Mouse (Mus musculus) CH12.LX (cell line): Measurements from ENCODE around the gene Ntsr1. TPM values are rescaled to one million over a fixed set of nuclear protein-coding genes. Genes with fewer than 3 reads are reported as not detected.
A peak's percentile ranks its signal among the peaks of the same experiment; 100 is the strongest.

ENCODE experiments used
- DNase-seq: peaks from one replicate; pipeline ENCODE4 v3.0.0-alpha.2; 2013; ENCODE audit errors: extremely low read depth
- H3K27ac ChIP-seq: 2 replicates; pipeline ENCODE4 v1.5.1; 2012; ENCODE audit warnings: low read depth, mild to moderate bottlenecking, control low read depth, moderate library complexity; ENCODE audit not compliant: insufficient read depth
- H3K27me3 ChIP-seq: replicated peaks from 2 replicates; pipeline ENCODE3; 2012; ENCODE audit warnings: inconsistent platforms
- H3K36me3 ChIP-seq, 2 experiments: replicated peaks in 1 of 2; 2 replicates each; pipeline versions ENCODE3 to v1.6.1; 2012; ENCODE audit warnings: inconsistent platforms in 1 of 2, low read length in 1 of 2, mild to moderate bottlenecking in 1 of 2, mixed read lengths in 1 of 2, moderate library complexity in 1 of 2; ENCODE audit not compliant: control insufficient read depth in 1 of 2, insufficient read depth in 1 of 2
- H3K4me1 ChIP-seq, 2 experiments: 2 replicates each; pipeline ENCODE4 v1.6.1; 2012; ENCODE audit warnings: inconsistent platforms in 1 of 2, moderate library complexity in 1 of 2; ENCODE audit not compliant: insufficient read depth in 2 of 2, control insufficient read depth in 1 of 2
- H3K4me2 ChIP-seq: 2 replicates; pipeline ENCODE4 v1.6.1; 2012; ENCODE audit warnings: low read depth, mild to moderate bottlenecking, control low read depth; ENCODE audit not compliant: poor library complexity, insufficient read depth, severe bottlenecking
- H3K4me3 ChIP-seq, 3 experiments: fragments of 150-350 bp in 1 of 3; sonication (generic) in 1 of 3; replicated peaks in 1 of 3; 2 replicates each; pipeline versions ENCODE3 to v1.5.1; 2011 to 2012; ENCODE audit warnings: low read depth in 2 of 3, low read length in 2 of 3, mild to moderate bottlenecking in 2 of 3, moderate library complexity in 2 of 3, control low read depth in 1 of 3, improper control_type of control experiment in 1 of 3, inconsistent platforms in 1 of 3, mixed read lengths in 1 of 3; ENCODE audit not compliant: poor library complexity in 1 of 3
- H3K79me2 ChIP-seq: replicated peaks from 2 replicates; pipeline ENCODE4 v1.6.1; 2012; ENCODE audit warnings: mild to moderate bottlenecking, moderate library complexity; ENCODE audit not compliant: control insufficient read depth, poor library complexity, insufficient read depth, severe bottlenecking; ENCODE audit errors: extremely low read depth
- H3K9ac ChIP-seq: 2 replicates; pipeline ENCODE4 v1.6.1; 2012; ENCODE audit warnings: low read depth, mild to moderate bottlenecking, control low read depth, moderate library complexity; ENCODE audit not compliant: insufficient read depth
- H3K9me3 ChIP-seq: replicated peaks from 2 replicates; pipeline ENCODE3; 2012; ENCODE audit warnings: low read length, inconsistent platforms, mixed read lengths
- BHLHE40 ChIP-seq: IDR thresholded peaks from 2 replicates; pipeline ENCODE4 v1.6.1; 2011; ENCODE audit warnings: mild to moderate bottlenecking, low read depth, low read length, improper control_type of control experiment
- CHD2 ChIP-seq: IDR thresholded peaks from 2 replicates; pipeline ENCODE4 v1.6.1; 2011; ENCODE audit warnings: low read length, improper control_type of control experiment
- ELF1 ChIP-seq: IDR thresholded peaks from 2 replicates; pipeline ENCODE4 v1.6.1; 2014; ENCODE audit warnings: low read depth, mild to moderate bottlenecking, inconsistent platforms, low read length, improper control_type of control experiment
- ETS1 ChIP-seq: conservative IDR thresholded peaks from 2 replicates; pipeline ENCODE4 v1.6.1; 2012; ENCODE audit warnings: low read depth, mild to moderate bottlenecking, inconsistent platforms, low read length, improper control_type of control experiment, moderate library complexity
- IRF4 ChIP-seq: IDR thresholded peaks from 2 replicates; pipeline ENCODE4 v1.6.1; 2014; ENCODE audit warnings: low read depth, mild to moderate bottlenecking, inconsistent platforms, low read length, improper control_type of control experiment
- JUND ChIP-seq: conservative IDR thresholded peaks from 2 replicates; pipeline ENCODE4 v1.6.1; 2011; ENCODE audit warnings: low read depth, low read length, improper control_type of control experiment
- KAT2A ChIP-seq: IDR thresholded peaks from 2 replicates; pipeline ENCODE4 v1.6.1; 2012; ENCODE audit warnings: low read length, improper control_type of control experiment, inconsistent platforms; ENCODE audit not compliant: insufficient replicate concordance
- MAX ChIP-seq: IDR thresholded peaks from 2 replicates; pipeline ENCODE4 v1.6.1; 2011; ENCODE audit warnings: low read length, improper control_type of control experiment
- MXI1 ChIP-seq: IDR thresholded peaks from 2 replicates; pipeline ENCODE4 v1.6.1; 2011; ENCODE audit warnings: mild to moderate bottlenecking, low read depth, low read length, improper control_type of control experiment
- MYC ChIP-seq: IDR thresholded peaks from 2 replicates; pipeline ENCODE4 v1.6.1; 2011; ENCODE audit warnings: low read depth, mild to moderate bottlenecking, improper control_type of control experiment, low read length
- NELFE ChIP-seq: IDR thresholded peaks from 2 replicates; pipeline ENCODE4 v1.6.1; 2011; ENCODE audit warnings: low read depth, low read length, improper control_type of control experiment
- NRF1 ChIP-seq: IDR thresholded peaks from 2 replicates; pipeline ENCODE4 v1.6.1; 2014; ENCODE audit warnings: low read depth, mild to moderate bottlenecking, inconsistent platforms, low read length, improper control_type of control experiment, moderate library complexity
- POLR2A ChIP-seq: IDR thresholded peaks from 2 replicates; pipeline ENCODE4 v1.6.1; 2011; ENCODE audit warnings: low read depth, mild to moderate bottlenecking, improper control_type of control experiment, low read length
- RCOR1 ChIP-seq: conservative IDR thresholded peaks from 2 replicates; pipeline ENCODE4 v1.6.1; 2012; ENCODE audit warnings: low read depth, mild to moderate bottlenecking, inconsistent platforms, low read length, improper control_type of control experiment
- TBP ChIP-seq: conservative IDR thresholded peaks from 2 replicates; pipeline ENCODE4 v1.6.1; 2011; ENCODE audit warnings: low read depth, low read length, improper control_type of control experiment
- TCF12 ChIP-seq: IDR thresholded peaks from 2 replicates; pipeline ENCODE4 v1.6.1; 2014; ENCODE audit warnings: low read depth, mild to moderate bottlenecking, inconsistent platforms, low read length, improper control_type of control experiment
- UBTF ChIP-seq: IDR thresholded peaks from 2 replicates; pipeline ENCODE4 v1.6.1; 2012; ENCODE audit warnings: low read depth, mild to moderate bottlenecking, inconsistent platforms, low read length, improper control_type of control experiment, moderate library complexity
- USF1 ChIP-seq: IDR thresholded peaks from 2 replicates; pipeline ENCODE4 v1.6.1; 2014; ENCODE audit warnings: low read depth, mild to moderate bottlenecking, inconsistent platforms, low read length, improper control_type of control experiment
- ZKSCAN1 ChIP-seq: IDR thresholded peaks from 2 replicates; pipeline ENCODE4 v1.6.1; 2012; ENCODE audit warnings: low read depth, inconsistent platforms, low read length, improper control_type of control experiment, borderline replicate concordance
- ZMIZ1 ChIP-seq: IDR thresholded peaks from 2 replicates; pipeline ENCODE4 v1.6.1; 2012; ENCODE audit warnings: low read depth, mild to moderate bottlenecking, inconsistent platforms, low read length, improper control_type of control experiment
- ZNF384 ChIP-seq: IDR thresholded peaks from 2 replicates; pipeline ENCODE4 v1.6.1; 2012; ENCODE audit warnings: low read depth, low read length, improper control_type of control experiment, inconsistent platforms
- dilution Hi-C: fragments of 300-500 bp; cut with MboI; formaldehyde crosslinking; loops from 2 replicates; pipeline ENCODE4 v1.14.3; 2020; ENCODE audit warnings: low sequenced_read_pairs; ENCODE audit not compliant: extremely low pct_unique_long_range_greater_than_20kb, extremely low pct_ligation_motif_present
- in situ Hi-C: fragments of 300-500 bp; cut with MboI; formaldehyde crosslinking; loops from 3 replicates; pipeline ENCODE4 v1.14.3; 2019; ENCODE audit warnings: low sequenced_read_pairs, low pct_ligation_motif_present, low pct_unique_long_range_greater_than_20kb, mixed read lengths
- polyA plus RNA-seq: library from polyadenylated mRNA; unstranded; fragments of >175 nt; gene quantifications from 2 replicates; pipeline ENCODE4 v1.2.1, GENCODE M21; 2012; ENCODE audit warnings: low read depth; ENCODE audit not compliant: insufficient read length
- total RNA-seq, 2 experiments: library from RNA; depleted of rRNA; stranded (reverse); fragments of 300-350 nt in 1 of 2; fragments of >200 nt in 1 of 2; gene quantifications; 2 replicates each; pipeline ENCODE4 v1.2.3; 2012 to 2014

Gene Ntsr1
- total RNA-seq (2012; rRNA removed): not detected in 2 replicates
- not detected in 2 replicates for total RNA-seq (2014; rRNA removed)
- polyA plus RNA-seq: not detected in 2 replicates

- Histone ChIP-seq H3K4me2 (no peak within 1 kb of the TSS), H3K36me3 (no peaks in the 10 kb centered on the region)
Measured at GRCm38 (mm10) chr2:180499741-180500140, at the start of gene Ntsr1. Ntsr1 (plus strand) TSS chr2:180499976.

GRCm38 (mm10) chr2:180450529-180450928 lies 49.2 kb upstream of the Ntsr1 start:
- Histone ChIP-seq H3K4me3 (no peak overlapping the region), H3K27me3 (peaks cover 1% of the 10 kb centered on the region), H3K9me3 (peaks cover 10% of the 10 kb centered on the region), H3K4me1 (peaks cover 16 to 88% of the 10 kb centered on the region in 2 experiments), H3K79me2 (no peaks in the 10 kb centered on the region), H3K4me2 (no peak overlapping the region), H3K27ac (no peak overlapping the region), H3K9ac (no peak overlapping the region), H3K36me3 (peaks cover 0 to 9% of the 10 kb centered on the region in 2 experiments)
- DNase-seq: no peak
- dilution Hi-C loops: no loop called here
- in situ Hi-C loops: loop anchor here (25.0 kb wide), 1 partner anchor 312 kb away; no protein-coding TSS in a partner anchor
- TF ChIP-seq NELFE: no peak

More at GRCm38 (mm10) chr2:180499741-180500140, at the start of gene Ntsr1:
- dilution Hi-C loops (no loop called here), in situ Hi-C loops (no loop called here)
- H3K4me3 ChIP-seq: no peak within 1 kb of the TSS
- H3K9ac ChIP-seq: no peak within 1 kb of the TSS
- H3K27me3 ChIP-seq: peaks cover 33% of the 10 kb centered on the region
- no peaks in the 10 kb centered on the region for H3K79me2 ChIP-seq
- no peak for DNase-seq
- TF ChIP-seq JUND (no peak), ZKSCAN1 (no peak)
- H3K4me1 ChIP-seq: peaks cover 6 to 7% of the 10 kb centered on the region in 2 experiments; a peak in 3 of 4 replicates
- H3K9me3 ChIP-seq: no peaks in the 10 kb centered on the region
- H3K27ac ChIP-seq: no peak within 1 kb of the TSS

GRCm38 (mm10) chr2:180455723-180456698 lies 43.8 kb upstream of the Ntsr1 start, which contains the start of gene Slco4a1:
Slco4a1 (plus strand) TSS chr2:180456245.
- in situ Hi-C loops: loop anchor here (25.0 kb wide), 1 partner anchor 306 kb away; no protein-coding TSS in a partner anchor
- H3K9ac ChIP-seq: peak within 1 kb of the TSS; percentile 40
- no peaks in the 10 kb centered on the region for H3K79me2 ChIP-seq
- H3K27ac ChIP-seq: peak within 1 kb of the TSS; percentile 36
- H3K4me2 ChIP-seq: peak within 1 kb of the TSS; percentile 85
- H3K9me3 ChIP-seq: peaks cover 9% of the 10 kb centered on the region
- H3K4me1 ChIP-seq: peaks cover 8 to 47% of the 10 kb centered on the region in 2 experiments
- peak within 1 kb of the TSS; percentile 60 to 82 (median 71) for H3K4me3 ChIP-seq
- dilution Hi-C loops: no loop called here
- peak; percentile 89 for DNase-seq
- peaks cover 1% of the 10 kb centered on the region for H3K27me3 ChIP-seq
- H3K36me3 ChIP-seq: peaks cover 0 to 20% of the 10 kb centered on the region in 2 experiments
- peak; percentile 77 for TF ChIP-seq NELFE
- peak; percentile 7; the same call in 1 of the 2 replicates for TF ChIP-seq IRF4
- TF ChIP-seq TBP: 0 out of 2 replicates have a peak, but pooled peaks have one; percentile 36
- TF ChIP-seq USF1: no peak
- peak; percentile 60; the same call in 1 of the 2 replicates for TF ChIP-seq UBTF
- peak; percentile 90 for TF ChIP-seq POLR2A
- TF ChIP-seq ETS1: peak; percentile 48; the same call in 1 of the 2 replicates
- TF ChIP-seq NRF1: peak; percentile 68
- peak; percentile 66 for TF ChIP-seq ZMIZ1
- no peak for TF ChIP-seq KAT2A
- TF ChIP-seq MYC: peak; percentile 85; the same call in 1 of the 2 replicates
- TF ChIP-seq ZKSCAN1: no peak
- no peak for TF ChIP-seq ZNF384
- peak; percentile 76 for TF ChIP-seq MAX
- TF ChIP-seq RCOR1: peak; percentile 67; the same call in 1 of the 2 replicates
- TF ChIP-seq MXI1: peak; percentile 85
- TF ChIP-seq CHD2: 0 out of 2 replicates have a peak, but pooled peaks have one; percentile 12
- peak; percentile 53; the same call in 1 of the 2 replicates for TF ChIP-seq BHLHE40
- TF ChIP-seq TCF12: peak; percentile 61
- TF ChIP-seq ELF1: peak; percentile 79
